Mouse (Mus musculus): Measurements from ENCODE around the gene Fcmr.

Gene Fcmr

DNA sequence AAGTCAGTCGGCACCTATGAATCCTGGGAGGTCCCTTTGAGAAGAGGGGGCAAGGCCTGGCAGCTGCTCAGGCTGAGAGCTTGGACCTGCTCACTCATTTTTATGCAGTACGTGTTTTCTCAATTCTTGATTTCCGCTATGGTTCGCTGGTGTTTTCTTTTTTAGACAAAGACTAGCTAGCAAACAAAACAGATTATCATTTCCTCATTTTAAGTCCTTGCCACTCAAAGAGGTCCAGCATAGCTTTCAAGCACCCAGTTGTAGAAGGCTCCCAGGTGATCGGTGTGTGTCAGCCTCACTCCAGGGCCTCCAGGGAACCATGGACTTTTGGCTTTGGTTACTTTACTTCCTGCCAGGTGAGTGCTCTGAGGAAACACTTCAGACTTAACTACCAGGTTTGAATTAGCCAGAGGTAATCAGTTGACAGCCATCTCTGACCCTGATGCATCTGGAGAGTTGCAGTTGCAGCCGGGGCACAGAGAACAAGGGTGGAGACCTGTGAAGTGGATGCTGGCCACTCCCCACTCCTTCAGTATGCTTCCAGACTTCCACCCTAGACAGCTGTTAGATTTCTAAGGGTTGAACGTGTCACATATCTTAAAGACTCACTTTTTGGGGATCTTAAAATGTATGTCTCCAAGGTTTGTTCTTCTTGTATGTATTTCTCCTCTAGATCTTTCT lies at the start of gene Fcmr:
Gene Fcmr, plus strand, starts transcription at position 129 of the 681 bp plus-strand sequence.
- no peak for DNase-seq (ENCODE audit: extremely low read depth, low read depth)

DNA sequence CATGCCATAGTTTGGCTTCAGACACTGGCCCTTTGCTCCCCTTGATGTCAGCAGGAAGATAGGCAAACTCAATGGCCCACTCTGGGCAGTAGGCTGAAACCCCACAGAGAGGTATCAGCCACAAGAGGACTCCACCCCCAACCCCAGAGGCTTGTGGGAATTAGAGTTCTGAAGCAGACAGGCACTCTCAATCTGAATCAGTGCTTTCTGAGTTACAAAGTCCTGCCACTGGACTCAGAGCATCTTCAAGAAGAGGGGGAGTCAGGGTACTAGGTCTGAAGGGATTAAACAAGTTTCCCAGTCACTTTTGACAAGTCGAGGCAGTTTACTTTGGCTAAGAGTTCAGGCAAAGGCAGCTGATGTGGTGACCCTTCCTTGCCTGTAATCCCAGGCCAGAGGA lies 45.7 kb upstream of the Fcmr start:
- DNase-seq (ENCODE audit: extremely low read depth, low read depth): no peak

DNA sequence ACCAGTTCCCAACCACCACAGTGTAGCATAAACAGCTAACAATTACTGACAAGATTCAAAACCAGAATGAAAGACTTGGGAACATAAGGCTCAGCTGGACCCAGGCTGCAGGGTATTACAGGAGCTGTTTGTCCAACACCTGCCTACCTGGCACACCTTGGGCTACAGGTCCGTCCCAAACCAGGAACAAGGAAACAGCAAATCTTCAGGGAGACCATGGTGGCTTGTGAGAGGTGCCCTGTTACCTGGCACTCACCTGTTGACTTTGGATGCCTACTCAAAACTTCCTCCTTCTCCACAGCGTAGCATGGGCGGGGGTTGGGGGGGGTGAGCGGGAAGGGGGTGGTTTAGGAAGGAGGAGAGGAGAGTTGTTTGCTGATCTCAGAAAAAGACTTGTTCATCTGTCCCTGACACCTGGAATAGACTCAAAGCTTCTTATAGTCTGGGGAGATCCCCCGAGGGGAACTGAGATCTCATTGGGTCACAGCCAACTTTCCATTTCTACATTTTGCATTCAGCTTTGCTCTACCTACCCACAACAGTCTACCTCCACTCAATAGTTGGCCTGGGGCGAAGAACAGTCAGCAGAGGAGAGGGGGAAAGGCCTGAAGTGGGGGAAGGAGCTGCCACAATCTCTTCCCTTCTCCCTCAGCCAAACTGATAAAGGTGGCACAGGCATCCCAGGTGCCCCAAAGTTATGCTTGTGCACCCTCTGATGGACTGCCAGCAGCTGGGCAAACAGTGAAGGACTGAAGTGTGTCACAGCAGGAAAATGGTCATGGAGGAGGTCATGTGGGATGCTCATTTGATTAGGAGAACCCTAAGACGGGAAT lies 44.9 kb upstream of the Fcmr start:
- DNase-seq (ENCODE audit: extremely low read depth, low read depth): no peak

DNA sequence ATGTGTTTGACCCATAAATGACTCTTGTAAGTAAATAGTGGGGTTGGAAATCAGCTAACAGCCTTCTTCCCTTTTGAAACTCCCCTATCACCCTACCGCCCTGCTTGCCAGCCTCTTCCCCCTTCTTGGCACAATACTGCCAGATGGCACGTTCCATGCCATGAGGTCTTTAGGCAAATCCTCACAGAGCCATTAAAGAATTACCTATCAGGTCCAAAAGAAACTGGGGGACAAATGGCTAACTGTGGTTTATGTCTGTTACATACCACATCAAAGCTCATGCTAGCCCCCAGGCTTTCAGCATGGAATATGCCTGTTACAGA lies 44.4 kb upstream of the Fcmr start:
- no peak for DNase-seq (ENCODE audit: extremely low read depth, low read depth)

DNA sequence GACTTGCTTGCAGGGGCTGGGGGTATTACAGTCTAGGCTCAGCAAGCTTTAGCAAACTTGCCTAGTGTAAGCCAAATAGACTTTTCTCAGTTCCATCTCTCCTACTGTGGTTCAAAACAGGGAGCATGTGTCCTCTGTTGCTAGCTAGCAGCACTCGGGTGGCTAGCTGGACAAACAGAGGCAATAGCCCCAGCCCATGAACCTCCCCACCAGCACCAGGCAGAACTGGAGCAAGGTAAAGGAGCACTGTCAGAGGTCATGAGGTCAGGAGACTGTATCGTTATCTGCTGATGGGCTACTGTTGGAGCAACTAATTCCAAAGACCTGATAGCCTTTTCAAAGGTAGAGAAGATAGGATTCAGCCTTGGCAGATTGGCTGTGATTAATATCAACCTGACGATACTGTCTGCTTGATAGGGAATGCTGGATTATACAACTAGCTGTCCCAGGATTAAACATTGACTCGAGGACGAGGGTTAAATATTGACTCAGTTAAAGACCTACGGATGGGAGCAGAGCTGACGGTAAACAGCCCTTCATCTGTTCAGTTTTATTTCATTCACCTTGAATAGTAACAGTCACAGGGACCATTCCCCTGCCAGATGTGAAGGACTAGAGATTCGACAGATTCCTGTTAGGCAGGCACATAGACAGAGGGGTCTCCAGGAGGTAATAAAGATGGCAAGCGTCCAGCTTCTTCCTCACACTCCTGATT lies 43.4 kb upstream of the Fcmr start:
- DNase-seq (ENCODE audit: extremely low read depth, low read depth): no peak

DNA sequence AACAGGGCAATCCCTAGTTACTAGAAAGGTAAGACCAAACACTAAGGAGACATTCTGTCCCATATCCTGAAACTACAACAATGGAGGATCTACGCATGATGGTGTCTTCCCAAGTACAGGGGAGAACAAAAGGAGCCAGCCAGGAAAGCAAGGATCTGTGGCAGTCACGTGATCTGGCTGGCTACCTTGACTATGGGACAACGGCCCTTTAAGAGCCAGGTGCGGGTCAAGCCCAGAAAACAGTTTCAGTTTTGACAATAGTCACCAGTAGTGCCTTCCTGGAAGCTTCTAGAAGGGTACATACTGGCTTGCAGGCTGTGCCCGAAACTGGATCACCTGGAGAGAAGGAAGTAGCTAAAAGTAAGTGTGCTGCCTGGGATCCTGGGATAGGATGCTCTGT lies 39.0 kb upstream of the Fcmr start, which contains the start of gene Pigr:
Gene Pigr, plus strand, starts transcription at position 237 of the 400 bp plus-strand sequence.
- no peak for DNase-seq (ENCODE audit: extremely low read depth, low read depth)

DNA sequence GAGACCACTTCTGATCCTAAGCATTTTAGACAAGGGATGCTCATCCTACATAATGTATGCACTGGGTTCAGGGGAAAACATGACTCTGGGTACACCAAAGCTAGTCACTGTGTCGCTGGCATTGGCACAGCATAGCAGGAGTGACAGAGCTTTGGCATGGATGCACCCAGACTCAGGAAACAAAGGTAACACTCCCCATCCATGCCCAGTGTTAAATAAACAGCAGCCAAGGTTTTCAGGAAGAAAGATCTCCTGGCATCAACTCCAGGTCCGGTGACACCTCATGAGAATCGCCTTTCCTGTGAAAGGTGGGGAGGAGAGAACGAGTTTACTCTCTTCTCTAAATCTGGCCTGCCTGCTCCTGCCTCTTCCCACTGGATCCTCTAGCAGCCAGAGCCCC lies 36.8 kb upstream of the Fcmr start:
- DNase-seq (ENCODE audit: extremely low read depth, low read depth): no peak

DNA sequence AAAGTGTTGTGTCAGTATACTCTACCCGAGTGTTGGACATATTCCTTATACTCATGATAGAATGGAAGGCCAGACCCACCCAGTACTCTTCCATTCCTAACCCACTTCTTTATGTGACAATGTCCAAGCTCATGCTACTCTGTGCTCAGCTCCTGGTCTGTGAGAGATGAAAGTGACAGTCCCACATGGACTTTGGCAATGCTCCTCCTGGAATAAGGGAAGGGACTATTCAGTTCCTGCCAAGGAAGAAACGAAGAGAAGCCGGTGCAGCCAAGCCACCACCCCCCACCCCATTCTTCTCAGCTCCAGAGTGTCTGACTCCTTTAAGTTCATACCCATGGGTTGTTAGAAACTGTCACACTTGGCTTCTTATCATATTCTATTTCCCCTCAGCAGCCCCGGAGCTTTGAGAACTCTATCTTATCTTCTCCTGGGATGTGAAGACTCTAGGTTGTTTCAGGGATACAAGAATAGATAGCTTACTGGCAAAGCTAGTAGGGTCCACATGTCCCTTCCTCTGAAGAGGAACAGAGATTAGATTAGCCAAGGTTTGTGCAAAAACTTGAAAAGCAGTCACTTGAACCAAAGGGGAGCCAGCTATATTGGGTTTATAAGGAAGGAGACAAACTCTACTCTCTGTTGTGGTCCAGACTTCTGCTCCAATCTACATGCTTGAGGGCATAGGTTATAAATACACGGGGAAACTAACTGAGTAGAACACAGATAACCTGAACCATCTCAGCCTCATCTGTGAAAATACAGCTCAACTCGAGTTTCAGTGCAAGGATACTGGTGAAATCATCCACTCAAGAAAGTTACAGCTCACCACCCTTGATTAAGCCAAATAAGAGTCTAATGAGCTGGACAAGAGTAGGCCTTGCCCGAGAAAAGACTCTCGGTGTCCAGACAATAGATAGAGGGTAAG lies 35.3 kb upstream of the Fcmr start:
- peak; percentile 12 for DNase-seq (ENCODE audit: extremely low read depth, low read depth)

DNA sequence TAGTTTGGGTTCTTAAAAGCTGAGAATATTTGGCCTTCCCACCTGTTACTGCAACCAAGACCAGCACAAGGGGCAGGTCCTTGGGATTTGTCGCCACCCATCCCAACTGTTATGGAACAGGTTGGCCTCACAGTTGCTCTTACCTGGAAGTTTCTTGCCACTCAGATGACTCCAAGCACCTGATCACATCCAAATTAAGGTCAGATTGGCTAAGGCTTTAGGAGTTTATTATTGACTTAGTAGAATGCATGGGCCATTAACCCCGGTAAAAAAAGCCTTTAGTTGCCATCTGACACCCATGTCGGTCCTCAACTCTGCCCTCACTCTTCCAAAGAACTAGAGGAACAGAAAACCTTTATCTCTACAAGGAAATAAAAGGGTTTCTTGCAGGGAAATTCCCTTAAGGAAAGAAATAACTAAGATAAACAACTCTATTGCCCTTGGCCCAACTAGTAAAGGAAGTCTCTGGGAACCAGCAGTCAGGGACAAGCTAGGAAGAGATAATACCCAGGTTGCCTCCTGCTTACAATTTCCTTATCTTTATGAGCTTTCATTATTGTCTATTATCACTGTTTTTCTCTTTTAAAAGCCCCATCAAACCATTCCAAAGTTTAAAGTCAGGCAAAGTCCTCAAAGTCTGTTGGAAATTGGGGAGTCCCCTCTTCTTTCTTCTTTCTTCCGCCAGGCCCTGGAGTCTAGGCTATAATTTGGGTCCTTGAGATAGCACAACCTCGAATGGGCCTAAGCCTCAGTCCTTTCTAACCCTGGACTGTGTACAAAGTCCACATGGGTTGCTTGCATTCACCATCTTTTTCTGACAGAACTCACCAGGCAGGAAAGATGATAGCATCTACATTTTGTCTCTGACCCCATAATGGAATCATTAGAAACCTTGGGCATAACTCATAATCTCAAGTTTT lies 33.0 kb upstream of the Fcmr start:
- DNase-seq (ENCODE audit: extremely low read depth, low read depth): no peak

DNA sequence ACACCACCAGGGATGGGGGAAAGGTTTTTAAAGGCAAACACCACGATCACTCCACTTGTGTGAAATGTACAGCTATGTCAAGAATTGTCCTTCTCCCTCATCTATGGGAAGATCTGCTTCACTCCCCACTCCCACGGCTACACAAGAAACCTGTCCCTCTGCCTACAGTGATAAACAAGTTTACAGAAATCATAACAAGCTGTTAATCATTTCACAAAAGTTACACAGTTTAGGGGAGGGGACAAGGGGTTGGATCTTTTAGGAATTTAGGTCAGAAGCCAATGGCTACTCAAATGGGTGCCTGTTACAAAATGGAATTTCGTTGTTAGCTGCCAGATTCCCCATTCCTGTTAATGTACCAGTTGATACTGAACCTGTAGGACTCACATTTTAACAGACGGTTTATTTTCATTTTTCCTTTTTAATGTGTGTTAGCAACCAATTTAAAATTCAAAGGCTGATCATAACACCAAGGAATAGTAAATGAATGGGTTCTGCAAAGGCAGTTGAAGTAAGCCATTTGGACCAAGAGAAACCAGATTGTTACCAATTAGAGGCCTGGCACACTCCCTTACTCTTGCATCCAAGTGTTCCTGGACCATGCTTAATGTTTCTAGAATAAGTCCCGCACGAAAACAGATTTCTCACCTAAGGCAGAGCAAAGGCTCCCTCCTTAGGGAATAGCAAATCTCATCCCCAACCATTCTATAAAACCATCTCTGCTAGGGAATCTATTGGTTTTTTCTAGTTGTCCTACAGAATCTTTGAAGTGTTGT lies 30.1 kb upstream of the Fcmr start:
- DNase-seq (ENCODE audit: extremely low read depth, low read depth): no peak

DNA sequence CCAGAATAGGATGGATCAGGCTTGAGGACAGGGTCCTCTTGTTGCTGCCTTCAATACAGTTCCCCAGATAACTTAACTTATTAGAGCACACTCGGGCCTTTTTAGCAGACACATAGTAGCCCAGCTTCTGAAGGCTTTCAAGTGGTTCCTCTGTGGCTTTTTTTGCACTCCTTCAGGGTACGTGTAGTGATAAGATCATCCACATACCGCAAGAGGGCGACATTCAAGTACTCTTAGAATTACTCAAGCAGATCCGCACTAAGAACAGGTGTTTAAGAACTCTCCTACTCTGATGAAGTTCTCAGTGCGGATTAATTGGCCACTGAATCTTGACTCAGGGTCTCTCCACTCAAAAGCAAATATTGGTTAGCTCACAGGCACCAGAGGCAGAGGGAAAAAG lies 27.2 kb upstream of the Fcmr start:
- peak; percentile 37 for DNase-seq (ENCODE audit: extremely low read depth, low read depth)

DNA sequence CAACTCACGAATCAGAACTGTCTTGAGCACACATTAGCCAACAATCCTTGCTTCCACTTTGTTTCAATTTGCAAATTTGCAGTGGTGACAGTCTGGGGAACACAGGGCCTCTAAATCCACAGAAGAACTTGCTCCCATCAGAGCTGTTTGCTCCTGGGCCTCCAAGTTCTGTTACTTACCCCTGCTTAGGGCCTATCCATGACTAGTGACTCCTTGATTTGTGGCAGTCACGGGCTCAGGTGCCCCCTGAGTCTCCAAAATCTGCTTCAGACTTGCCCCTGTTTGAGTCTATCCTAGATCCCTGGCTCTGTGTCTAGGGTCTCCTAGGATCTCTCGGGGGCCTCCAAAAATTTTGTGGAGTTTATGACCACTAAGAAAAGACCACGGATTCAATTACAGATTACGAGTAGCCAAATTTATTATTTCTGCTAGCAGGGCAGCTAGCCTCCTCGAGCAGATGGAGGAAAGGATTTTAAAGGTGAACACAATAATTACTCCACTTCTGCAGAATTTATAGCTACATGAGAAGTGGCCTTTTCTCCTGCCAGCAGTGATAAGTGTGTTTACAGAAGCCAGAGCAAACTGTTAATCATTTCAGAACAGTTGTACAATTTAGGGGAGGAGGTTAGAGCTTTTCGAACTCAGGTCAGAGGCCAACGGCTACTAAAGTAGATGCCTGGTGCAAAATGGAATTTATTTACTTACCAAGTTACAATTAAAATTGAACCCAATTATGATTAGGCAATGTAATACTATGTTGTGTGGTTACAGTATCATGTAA lies 24.7 kb upstream of the Fcmr start:
- no peak for DNase-seq (ENCODE audit: extremely low read depth, low read depth)

DNA sequence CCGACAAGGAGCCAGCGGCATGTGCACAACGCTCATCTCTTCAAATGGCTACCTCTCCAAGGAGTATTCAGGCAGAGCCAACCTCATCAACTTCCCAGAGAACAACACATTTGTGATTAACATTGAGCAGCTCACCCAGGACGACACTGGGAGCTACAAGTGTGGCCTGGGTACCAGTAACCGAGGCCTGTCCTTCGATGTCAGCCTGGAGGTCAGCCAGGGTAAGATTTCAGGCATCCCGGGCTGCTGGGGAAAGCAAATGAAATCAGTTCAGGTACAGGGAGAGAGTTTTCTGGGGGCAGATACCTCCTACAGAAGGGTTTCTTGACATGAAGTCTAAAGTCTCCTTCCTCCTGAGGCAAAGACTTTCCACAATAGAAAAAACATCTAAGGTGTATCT lies 23.8 kb upstream of the Fcmr start:
- DNase-seq (ENCODE audit: extremely low read depth, low read depth): no peak

DNA sequence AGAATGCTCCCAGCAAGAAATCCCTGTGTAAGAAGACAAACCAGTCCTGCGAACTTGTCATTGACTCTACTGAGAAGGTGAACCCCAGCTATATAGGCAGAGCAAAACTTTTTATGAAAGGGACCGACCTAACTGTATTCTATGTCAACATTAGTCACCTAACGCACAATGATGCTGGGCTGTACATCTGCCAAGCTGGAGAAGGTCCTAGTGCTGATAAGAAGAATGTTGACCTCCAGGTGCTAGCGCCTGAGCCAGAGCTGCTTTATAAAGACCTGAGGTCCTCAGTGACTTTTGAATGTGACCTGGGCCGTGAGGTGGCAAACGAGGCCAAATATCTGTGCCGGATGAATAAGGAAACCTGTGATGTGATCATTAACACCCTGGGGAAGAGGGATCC lies 21.0 kb upstream of the Fcmr start:
- no peak for DNase-seq (ENCODE audit: extremely low read depth, low read depth)

DNA sequence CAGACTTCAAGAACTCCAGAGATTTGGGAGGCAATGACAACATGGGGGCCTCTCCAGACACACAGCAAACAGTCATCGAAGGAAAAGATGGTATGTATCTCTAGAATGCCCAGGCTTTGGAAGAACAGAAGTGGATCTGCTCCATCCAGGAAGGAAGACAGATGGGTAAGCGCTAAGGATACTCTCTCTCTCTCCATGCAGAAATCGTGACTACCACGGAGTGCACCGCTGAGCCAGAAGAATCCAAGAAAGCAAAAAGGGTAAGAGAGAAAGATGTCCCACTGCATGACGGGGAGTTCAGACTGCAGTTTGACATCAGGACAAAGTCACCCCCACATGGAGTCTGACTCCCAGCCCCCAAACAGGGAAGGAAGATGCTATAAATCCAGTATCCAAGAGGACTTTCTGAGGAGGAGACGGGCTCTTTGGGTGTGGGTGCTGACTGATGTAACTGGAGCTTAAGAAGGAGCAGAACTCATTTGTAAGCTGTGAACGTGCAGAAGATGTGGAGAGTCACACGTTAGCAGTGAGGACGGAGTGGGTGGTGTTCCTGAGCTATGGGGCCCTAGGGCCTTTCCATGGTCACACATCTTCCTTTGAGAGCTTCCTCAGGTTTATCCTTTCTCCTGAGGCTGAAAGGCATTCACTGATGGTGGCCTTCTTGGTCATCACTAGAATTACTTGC lies 15.8 kb upstream of the Fcmr start:
- DNase-seq (ENCODE audit: extremely low read depth, low read depth): no peak

DNA sequence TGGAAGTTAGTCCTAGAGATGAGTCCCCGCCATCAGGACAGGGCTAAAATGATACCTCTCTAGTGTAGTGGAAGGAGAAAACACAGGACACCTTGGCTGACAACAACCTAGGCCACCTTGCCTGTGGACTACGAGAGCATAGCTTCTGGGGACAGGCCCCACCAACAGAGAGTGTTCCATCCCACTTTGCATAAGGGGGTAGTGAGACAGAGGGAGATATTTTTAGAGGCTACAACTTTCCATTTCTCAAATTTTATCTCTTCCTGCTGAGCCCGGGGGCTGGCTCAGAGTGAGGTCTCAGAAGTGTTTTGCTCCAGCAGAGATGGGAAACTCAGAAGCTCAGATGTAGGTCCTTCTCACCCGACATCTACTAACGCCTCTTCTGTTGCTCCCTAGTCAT lies 15.1 kb upstream of the Fcmr start:
- no peak for DNase-seq (ENCODE audit: extremely low read depth, low read depth)

DNA sequence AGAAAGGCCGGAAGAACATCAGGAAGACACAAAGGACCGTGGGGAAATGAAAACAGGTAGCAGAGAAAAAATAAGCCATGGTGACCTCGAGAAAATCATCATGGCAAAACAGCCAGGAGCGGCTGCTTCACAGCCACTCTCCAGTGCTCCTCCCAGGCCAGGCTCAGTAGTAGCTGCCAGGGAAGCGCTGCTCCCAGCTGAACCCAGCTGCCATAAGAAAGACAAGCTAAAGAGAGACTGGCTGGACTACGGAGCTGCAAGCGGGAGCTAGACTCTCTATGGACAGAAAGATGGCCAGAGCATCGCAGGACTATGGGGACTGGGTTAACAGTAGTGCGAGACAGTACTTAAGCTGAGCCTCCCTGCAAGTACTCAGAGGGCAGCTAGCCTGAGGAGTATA lies 10.7 kb upstream of the Fcmr start:
- DNase-seq (ENCODE audit: extremely low read depth, low read depth): no peak

DNA sequence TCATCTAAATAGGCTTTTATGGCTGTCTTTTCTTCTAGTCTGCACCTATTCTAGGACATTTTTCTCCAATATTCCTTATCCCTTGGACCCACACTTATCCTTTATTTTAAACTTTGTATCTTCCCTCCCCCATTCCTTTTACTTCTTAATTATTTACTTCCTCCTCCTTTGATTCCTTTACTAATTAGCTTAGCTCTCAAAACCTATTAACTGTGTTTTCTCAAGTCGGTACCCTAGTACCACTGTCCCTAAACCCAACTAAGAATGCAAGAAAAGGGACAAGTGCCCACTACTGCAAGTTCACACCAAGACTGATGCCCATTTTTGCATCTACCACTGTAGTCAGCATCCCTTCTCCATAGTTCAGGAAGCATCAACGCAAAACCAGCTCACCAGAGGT lies 9.7 kb upstream of the Fcmr start:
- no peak for DNase-seq (ENCODE audit: extremely low read depth, low read depth)

Measured in MEL-GATA-1-ER (cell line).